In the genomic region with DNA sequence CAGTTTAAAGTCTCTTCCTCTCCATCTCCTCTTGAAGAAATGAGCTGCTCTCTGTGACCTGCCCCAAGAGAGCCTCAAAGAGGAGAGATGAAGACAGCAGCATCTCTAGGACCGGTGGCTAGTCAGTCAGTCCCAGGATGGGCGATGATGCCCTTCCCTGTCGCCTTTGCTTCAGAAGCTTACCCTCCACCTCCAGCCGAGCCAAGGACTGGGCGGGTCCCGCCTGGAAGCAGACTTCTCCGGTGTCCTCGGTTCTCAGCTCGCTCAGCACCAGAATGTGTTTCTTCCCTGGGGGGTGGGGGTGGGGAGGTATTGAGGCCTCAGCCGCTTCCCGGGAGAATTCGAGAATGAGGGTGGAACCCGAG, we compare ENCODE assay signal across 9 mouse cellular contexts. TPM values are rescaled to one million over a fixed set of nuclear protein-coding genes. Genes with fewer than 3 reads are reported as not detected.
DNase-seq lines count a peak whose midpoint lies in the region; ATAC-seq lines count a peak whose summit lies in the region.
"Had no signal": no experiment of that assay in that cellular context is flagged by ENCODE, and none has a peak within 500 bp of the region (broad histone marks: within the 10 kb centered on the region; RNA-seq: fewer than 3 reads in every experiment).

No protein-coding gene starts in this region.

- H3K4me2 ChIP-seq in forebrain, embryonic 11.5 days (ENCODE audit: low read depth, low read length, severe bottlenecking): peak overlapping the region; percentile 79
- H3K4me2 ChIP-seq in liver, embryonic 13.5 days: peak overlapping the region; percentile 64

- 0 out of 2 replicates have a peak, but pooled peaks have one; percentile 5 for ATAC-seq in forebrain, embryonic 11.5 days (replicated peaks; ENCODE audit: low FRiP score)
- ATAC-seq in liver, embryonic 13.5 days (ENCODE audit: low read depth): no peak

- H3K27ac ChIP-seq in heart, embryonic 10.5 days: no peak overlapping the region
- no peak overlapping the region for H3K27ac ChIP-seq in forebrain, embryonic 11.5 days (ENCODE audit: low read depth, low read length)
- H3K27ac ChIP-seq in liver, embryonic 13.5 days: no peak overlapping the region

- no peak for DNase-seq in heart, embryonic 10.5 days (ENCODE audit: low spot score)
- DNase-seq in heart, postnatal 25 days (ENCODE audit: low spot score): no peak
- DNase-seq in CD4-positive helper T cell, adult 2 months (ENCODE audit: low read depth, low spot score): peak; percentile 17
- no peak for DNase-seq in forebrain, embryonic 11.5 days (ENCODE audit: low spot score)
- DNase-seq in liver, embryonic 13.5 days: no peak
- DNase-seq in testis, postnatal 14 days (ENCODE audit: low spot score): no peak
- DNase-seq in urinary bladder, adult 18-20 months (ENCODE audit: low spot score in 2 of 2): no peak
- no peak for DNase-seq in urinary bladder, adult 2 months (ENCODE audit: low spot score)

- H3K27me3 ChIP-seq in heart, embryonic 10.5 days (ENCODE audit: insufficient read depth, poor library complexity, severe bottlenecking): peaks cover 86% of the 10 kb centered on the region
- peaks cover 47% of the 10 kb centered on the region for H3K27me3 ChIP-seq in forebrain, embryonic 11.5 days (ENCODE audit: control insufficient read depth, insufficient read depth, low read length)
- H3K27me3 ChIP-seq in liver, embryonic 13.5 days: peaks cover 92% of the 10 kb centered on the region

- H3K4me1 ChIP-seq in heart, embryonic 10.5 days: peaks cover 31% of the 10 kb centered on the region
- H3K4me1 ChIP-seq in forebrain, embryonic 11.5 days (replicated peaks; ENCODE audit: control insufficient read depth, insufficient read depth, low read length): peaks cover 13% of the 10 kb centered on the region; the same call in 1 of the 2 replicates
- H3K4me1 ChIP-seq in liver, embryonic 13.5 days (replicated peaks): peaks cover 12% of the 10 kb centered on the region

- 3% methylated on average over 13 of the region's 13 CpGs for WGBS in heart, embryonic 10.5 days
- 3% methylated on average over 13 of the region's 13 CpGs for WGBS in forebrain, embryonic 11.5 days
- 3% methylated on average over 13 of the region's 13 CpGs for whole genome bisulfite sequencing in liver, embryonic 13.5 days (ENCODE audit: insufficient replicate concordance)

- peak overlapping the region; percentile 35; the same call in 1 of the 2 replicates for H3K9ac ChIP-seq in forebrain, embryonic 11.5 days (ENCODE audit: low read length)
- H3K9ac ChIP-seq in liver, embryonic 13.5 days: no peak overlapping the region

- no peaks in the 10 kb centered on the region for H3K9me3 ChIP-seq in heart, embryonic 10.5 days
- no peaks in the 10 kb centered on the region for H3K9me3 ChIP-seq in forebrain, embryonic 11.5 days (ENCODE audit: control insufficient read depth, low read length)
- no peaks in the 10 kb centered on the region for H3K9me3 ChIP-seq in liver, embryonic 13.5 days (replicated peaks)
- H3K9me3 ChIP-seq: G1E had no signal

- peaks cover 50% of the 10 kb centered on the region for H3K36me3 ChIP-seq in heart, embryonic 10.5 days
- H3K36me3 ChIP-seq in forebrain, embryonic 11.5 days (ENCODE audit: control insufficient read depth, insufficient read depth, low read length): no peaks in the 10 kb centered on the region
- H3K36me3 ChIP-seq in liver, embryonic 13.5 days: no peaks in the 10 kb centered on the region

- H3K4me3 ChIP-seq in heart, embryonic 10.5 days: peak overlapping the region; percentile 61
- H3K4me3 ChIP-seq in forebrain, embryonic 11.5 days (ENCODE audit: low read depth, low read length): peak overlapping the region; percentile 50
- peak overlapping the region; percentile 49 for H3K4me3 ChIP-seq in liver, embryonic 13.5 days (replicated peaks)

- intact Hi-C loops in heart, postnatal 25 days (cut with DNase I): no loop called here

RNA-seq across cellular contexts. Expression of a gene that starts 7.7 kb away (rescaled TPM):
- polyA plus RNA-seq in heart, embryonic 10.5 days (2016; fragmentation: Nextera tagmentation; extraction: Ambion mirVana): 0.36 and 0.39 TPM in 2 replicates
- total RNA-seq in heart, postnatal 25 days (2021): under 1 TPM; 0.42 to 0.61 TPM
- polyA plus RNA-seq in forebrain, embryonic 11.5 days (2014; fragmentation: Nextera tagmentation; extraction: Ambion mirVana): 8.9 and 9.4 TPM in 2 replicates
- 0.08 and 0.10 TPM in 2 replicates for polyA plus RNA-seq in liver, embryonic 13.5 days (2015; fragmentation: Nextera tagmentation; extraction: Ambion mirVana)
- polyA plus RNA-seq in urinary bladder, adult 2 months (2012; rRNA removed): 1.1 and 1.6 TPM in 2 replicates

RNA-seq across cellular contexts. Expression of a gene that starts 7.9 kb away (rescaled TPM):
- 30.8 and 30.9 TPM in 2 replicates for polyA plus RNA-seq in heart, embryonic 10.5 days (2016; fragmentation: Nextera tagmentation; extraction: Ambion mirVana)
- total RNA-seq in heart, postnatal 25 days (2021): 10 to 100 TPM; 26.4 to 28.2 TPM
- polyA plus RNA-seq in forebrain, embryonic 11.5 days (2014; fragmentation: Nextera tagmentation; extraction: Ambion mirVana): 21.3 and 23.3 TPM in 2 replicates
- 5.6 and 5.7 TPM in 2 replicates for polyA plus RNA-seq in liver, embryonic 13.5 days (2015; fragmentation: Nextera tagmentation; extraction: Ambion mirVana)
- polyA plus RNA-seq in urinary bladder, adult 2 months (2012; rRNA removed): 65.0 and 69.4 TPM in 2 replicates

RNA-seq across cellular contexts. Expression of a gene that starts 19.2 kb away (rescaled TPM):
- 103 and 107 TPM in 2 replicates for polyA plus RNA-seq in heart, embryonic 10.5 days (2016; fragmentation: Nextera tagmentation; extraction: Ambion mirVana)
- total RNA-seq in heart, postnatal 25 days (2021): 100 to 1,000 TPM; 147 to 150 TPM
- polyA plus RNA-seq in forebrain, embryonic 11.5 days (2014; fragmentation: Nextera tagmentation; extraction: Ambion mirVana): 42.6 and 44.7 TPM in 2 replicates
- polyA plus RNA-seq in liver, embryonic 13.5 days (2015; fragmentation: Nextera tagmentation; extraction: Ambion mirVana): 7.4 and 9.0 TPM in 2 replicates
- 30.0 and 30.7 TPM in 2 replicates for polyA plus RNA-seq in urinary bladder, adult 2 months (2012; rRNA removed)
- polyA plus RNA-seq: G1E had no signal

RNA-seq across cellular contexts. Expression of a gene that starts 19.9 kb away (rescaled TPM):
- polyA plus RNA-seq in heart, embryonic 10.5 days (2016; fragmentation: Nextera tagmentation; extraction: Ambion mirVana): 7.8 and 8.2 TPM in 2 replicates
- total RNA-seq in heart, postnatal 25 days (2021): 1 to 10 TPM; 4.8 to 5.0 TPM
- 1.3 and 2.4 TPM in 2 replicates for polyA plus RNA-seq in forebrain, embryonic 11.5 days (2014; fragmentation: Nextera tagmentation; extraction: Ambion mirVana)
- 0.50 and 0.51 TPM in 2 replicates for polyA plus RNA-seq in liver, embryonic 13.5 days (2015; fragmentation: Nextera tagmentation; extraction: Ambion mirVana)
- polyA plus RNA-seq in urinary bladder, adult 2 months (2012; rRNA removed): 19.6 and 23.9 TPM in 2 replicates
- total RNA-seq: G1E had no signal
- polyA plus RNA-seq: G1E had no signal

RNA-seq across cellular contexts. Expression of a gene that starts 34.3 kb away (rescaled TPM):
- 20.2 and 22.3 TPM in 2 replicates for polyA plus RNA-seq in heart, embryonic 10.5 days (2016; fragmentation: Nextera tagmentation; extraction: Ambion mirVana)
- 1 to 10 TPM; 8.9 to 9.2 TPM for total RNA-seq in heart, postnatal 25 days (2021)
- 23.9 and 27.6 TPM in 2 replicates for polyA plus RNA-seq in forebrain, embryonic 11.5 days (2014; fragmentation: Nextera tagmentation; extraction: Ambion mirVana)
- polyA plus RNA-seq in liver, embryonic 13.5 days (2015; fragmentation: Nextera tagmentation; extraction: Ambion mirVana): 5.5 and 6.2 TPM in 2 replicates
- 19.0 and 19.7 TPM in 2 replicates for polyA plus RNA-seq in urinary bladder, adult 2 months (2012; rRNA removed)
